Mouse (Mus musculus) ES-Bruce4 (cell line): ENCODE measurements around the gene Fgfbp1.

ENCODE experiments used
- CTCF ChIP-seq: IDR thresholded peaks from one replicate; pipeline ENCODE4 v1.8.1; 2011; ENCODE audit warnings: low read depth, low read length
- POLR2A ChIP-seq: IDR thresholded peaks from one replicate; pipeline ENCODE4 v1.8.1; 2011; ENCODE audit warnings: low read length; ENCODE audit not compliant: insufficient read depth

DNA sequence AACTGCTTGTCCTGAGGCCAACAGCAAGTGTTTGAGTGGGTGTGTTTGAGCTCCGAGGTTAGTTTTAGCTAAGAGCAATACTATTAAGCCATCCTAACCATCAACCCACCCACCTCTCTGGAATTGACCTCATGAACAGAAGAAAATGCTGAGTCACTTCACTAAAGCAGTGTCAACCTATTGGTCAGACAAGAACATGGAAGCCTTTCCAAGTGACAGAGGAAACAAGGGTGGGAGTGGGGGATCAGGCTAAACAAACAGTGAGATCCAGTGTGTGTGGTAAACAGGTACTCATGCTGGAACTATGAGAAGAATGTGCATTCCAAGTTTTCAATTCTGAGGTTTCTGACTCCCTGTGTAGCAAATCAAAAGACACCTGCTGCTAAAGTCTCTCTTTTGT is 1.3 kb upstream of the Fgfbp1 start:
- TF ChIP-seq CTCF (no peak), POLR2A (no peak)
